Mouse (Mus musculus) CH12.LX (cell line): ENCODE results near the gene Msi2. TPM values are rescaled to one million over a fixed set of nuclear protein-coding genes. Genes with fewer than 3 reads are reported as not detected.

ENCODE experiments used
- DNase-seq: peaks from one replicate; pipeline ENCODE4 v3.0.0-alpha.2; 2013; ENCODE audit errors: extremely low read depth
- H3K27ac ChIP-seq: 2 replicates; pipeline ENCODE4 v1.5.1; 2012; ENCODE audit warnings: low read depth, mild to moderate bottlenecking, control low read depth, moderate library complexity; ENCODE audit not compliant: insufficient read depth
- H3K27me3 ChIP-seq: replicated peaks from 2 replicates; pipeline ENCODE3; 2012; ENCODE audit warnings: inconsistent platforms
- H3K36me3 ChIP-seq, 2 experiments: replicated peaks in 1 of 2; 2 replicates each; pipeline versions ENCODE3 to v1.6.1; 2012; ENCODE audit warnings: inconsistent platforms in 1 of 2, low read length in 1 of 2, mild to moderate bottlenecking in 1 of 2, mixed read lengths in 1 of 2, moderate library complexity in 1 of 2; ENCODE audit not compliant: control insufficient read depth in 1 of 2, insufficient read depth in 1 of 2
- H3K4me1 ChIP-seq, 2 experiments: 2 replicates each; pipeline ENCODE4 v1.6.1; 2012; ENCODE audit warnings: inconsistent platforms in 1 of 2, moderate library complexity in 1 of 2; ENCODE audit not compliant: insufficient read depth in 2 of 2, control insufficient read depth in 1 of 2
- H3K4me2 ChIP-seq: 2 replicates; pipeline ENCODE4 v1.6.1; 2012; ENCODE audit warnings: low read depth, mild to moderate bottlenecking, control low read depth; ENCODE audit not compliant: poor library complexity, insufficient read depth, severe bottlenecking
- H3K4me3 ChIP-seq, 3 experiments: fragments of 150-350 bp in 1 of 3; sonication (generic) in 1 of 3; replicated peaks in 1 of 3; 2 replicates each; pipeline versions ENCODE3 to v1.5.1; 2011 to 2012; ENCODE audit warnings: low read depth in 2 of 3, low read length in 2 of 3, mild to moderate bottlenecking in 2 of 3, moderate library complexity in 2 of 3, control low read depth in 1 of 3, improper control_type of control experiment in 1 of 3, inconsistent platforms in 1 of 3, mixed read lengths in 1 of 3; ENCODE audit not compliant: poor library complexity in 1 of 3
- H3K79me2 ChIP-seq: replicated peaks from 2 replicates; pipeline ENCODE4 v1.6.1; 2012; ENCODE audit warnings: mild to moderate bottlenecking, moderate library complexity; ENCODE audit not compliant: control insufficient read depth, poor library complexity, insufficient read depth, severe bottlenecking; ENCODE audit errors: extremely low read depth
- H3K9ac ChIP-seq: 2 replicates; pipeline ENCODE4 v1.6.1; 2012; ENCODE audit warnings: low read depth, mild to moderate bottlenecking, control low read depth, moderate library complexity; ENCODE audit not compliant: insufficient read depth
- H3K9me3 ChIP-seq: replicated peaks from 2 replicates; pipeline ENCODE3; 2012; ENCODE audit warnings: low read length, inconsistent platforms, mixed read lengths
- BHLHE40 ChIP-seq: IDR thresholded peaks from 2 replicates; pipeline ENCODE4 v1.6.1; 2011; ENCODE audit warnings: mild to moderate bottlenecking, low read depth, low read length, improper control_type of control experiment
- CHD1 ChIP-seq: IDR thresholded peaks from 2 replicates; pipeline ENCODE4 v1.6.1; 2012; ENCODE audit warnings: low read depth, low read length, improper control_type of control experiment, inconsistent platforms
- CTCF ChIP-seq, 2 experiments: IDR thresholded peaks in 1 of 2; conservative IDR thresholded peaks in 1 of 2; 2 replicates each; pipeline ENCODE4 v1.5.1; 2011 to 2012; ENCODE audit warnings: low read depth in 2 of 2, low read length in 2 of 2, improper control_type of control experiment in 1 of 2, inconsistent platforms in 1 of 2, mild to moderate bottlenecking in 1 of 2, moderate library complexity in 1 of 2
- EP300 ChIP-seq: IDR thresholded peaks from 2 replicates; pipeline ENCODE4 v1.6.1; 2011; ENCODE audit warnings: low read length, improper control_type of control experiment
- MAX ChIP-seq: IDR thresholded peaks from 2 replicates; pipeline ENCODE4 v1.6.1; 2011; ENCODE audit warnings: low read length, improper control_type of control experiment
- MAZ ChIP-seq: IDR thresholded peaks from 2 replicates; pipeline ENCODE4 v1.6.1; 2012; ENCODE audit warnings: low read depth, mild to moderate bottlenecking, inconsistent platforms, low read length, improper control_type of control experiment, moderate library complexity
- MYC ChIP-seq: IDR thresholded peaks from 2 replicates; pipeline ENCODE4 v1.6.1; 2011; ENCODE audit warnings: low read depth, mild to moderate bottlenecking, improper control_type of control experiment, low read length
- NELFE ChIP-seq: IDR thresholded peaks from 2 replicates; pipeline ENCODE4 v1.6.1; 2011; ENCODE audit warnings: low read depth, low read length, improper control_type of control experiment
- NRF1 ChIP-seq: IDR thresholded peaks from 2 replicates; pipeline ENCODE4 v1.6.1; 2014; ENCODE audit warnings: low read depth, mild to moderate bottlenecking, inconsistent platforms, low read length, improper control_type of control experiment, moderate library complexity
- PAX5 ChIP-seq: IDR thresholded peaks from 2 replicates; pipeline ENCODE4 v1.6.1; 2012; ENCODE audit warnings: low read length, inconsistent platforms, mixed read lengths
- POLR2A ChIP-seq: IDR thresholded peaks from 2 replicates; pipeline ENCODE4 v1.6.1; 2011; ENCODE audit warnings: low read depth, mild to moderate bottlenecking, improper control_type of control experiment, low read length
- POLR2AphosphoS2 ChIP-seq: IDR thresholded peaks from 2 replicates; pipeline ENCODE4 v1.6.1; 2011; ENCODE audit warnings: low read depth, low read length, improper control_type of control experiment
- RAD21 ChIP-seq: IDR thresholded peaks from 2 replicates; pipeline ENCODE4 v1.6.1; 2011; ENCODE audit warnings: low read depth, mild to moderate bottlenecking, low read length, improper control_type of control experiment, moderate library complexity
- RCOR1 ChIP-seq: conservative IDR thresholded peaks from 2 replicates; pipeline ENCODE4 v1.6.1; 2012; ENCODE audit warnings: low read depth, mild to moderate bottlenecking, inconsistent platforms, low read length, improper control_type of control experiment
- SIN3A ChIP-seq: IDR thresholded peaks from 2 replicates; pipeline ENCODE4 v1.6.1; 2012; ENCODE audit warnings: low read length, improper control_type of control experiment, inconsistent platforms
- TBP ChIP-seq: conservative IDR thresholded peaks from 2 replicates; pipeline ENCODE4 v1.6.1; 2011; ENCODE audit warnings: low read depth, low read length, improper control_type of control experiment
- TCF12 ChIP-seq: IDR thresholded peaks from 2 replicates; pipeline ENCODE4 v1.6.1; 2014; ENCODE audit warnings: low read depth, mild to moderate bottlenecking, inconsistent platforms, low read length, improper control_type of control experiment
- UBTF ChIP-seq: IDR thresholded peaks from 2 replicates; pipeline ENCODE4 v1.6.1; 2012; ENCODE audit warnings: low read depth, mild to moderate bottlenecking, inconsistent platforms, low read length, improper control_type of control experiment, moderate library complexity
- USF1 ChIP-seq: IDR thresholded peaks from 2 replicates; pipeline ENCODE4 v1.6.1; 2014; ENCODE audit warnings: low read depth, mild to moderate bottlenecking, inconsistent platforms, low read length, improper control_type of control experiment
- USF2 ChIP-seq: conservative IDR thresholded peaks from 2 replicates; pipeline ENCODE4 v1.6.1; 2011; ENCODE audit warnings: low read depth, low read length, improper control_type of control experiment
- ZMIZ1 ChIP-seq: IDR thresholded peaks from 2 replicates; pipeline ENCODE4 v1.6.1; 2012; ENCODE audit warnings: low read depth, mild to moderate bottlenecking, inconsistent platforms, low read length, improper control_type of control experiment
- dilution Hi-C: fragments of 300-500 bp; cut with MboI; formaldehyde crosslinking; loops from 2 replicates; pipeline ENCODE4 v1.14.3; 2020; ENCODE audit warnings: low sequenced_read_pairs; ENCODE audit not compliant: extremely low pct_unique_long_range_greater_than_20kb, extremely low pct_ligation_motif_present
- in situ Hi-C: fragments of 300-500 bp; cut with MboI; formaldehyde crosslinking; loops from 3 replicates; pipeline ENCODE4 v1.14.3; 2019; ENCODE audit warnings: low sequenced_read_pairs, low pct_ligation_motif_present, low pct_unique_long_range_greater_than_20kb, mixed read lengths
- polyA plus RNA-seq: library from polyadenylated mRNA; unstranded; fragments of >175 nt; gene quantifications from 2 replicates; pipeline ENCODE4 v1.2.1, GENCODE M21; 2012; ENCODE audit warnings: low read depth; ENCODE audit not compliant: insufficient read length
- total RNA-seq, 2 experiments: library from RNA; depleted of rRNA; stranded (reverse); fragments of 300-350 nt in 1 of 2; fragments of >200 nt in 1 of 2; gene quantifications; 2 replicates each; pipeline ENCODE4 v1.2.3; 2012 to 2014

The Msi2 gene
- total and polyA plus RNA-seq, 3 experiments, result 40.3 to 73.1 (median 52.6) TPM

DNA sequence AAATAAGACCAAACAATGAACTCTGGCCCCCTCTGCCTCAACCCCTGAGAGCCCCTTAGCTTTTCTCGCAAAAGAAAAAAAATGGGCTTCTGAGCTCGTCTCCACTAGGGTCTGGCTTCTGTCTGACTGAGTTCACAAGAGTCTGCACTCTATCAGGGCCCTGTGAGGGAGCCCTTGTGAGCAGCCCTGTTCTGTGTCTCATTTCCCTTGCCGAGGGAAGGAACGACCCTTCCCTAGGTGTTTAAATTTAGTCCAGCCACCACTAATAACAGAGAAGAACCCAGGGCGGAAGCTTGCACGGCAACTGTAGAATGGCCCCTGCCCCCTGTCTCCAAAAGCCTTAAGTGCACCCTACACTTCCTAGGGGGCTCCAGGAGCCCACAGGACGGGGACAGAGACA, 299.2 kb downstream of the Msi2 start:
- no peak overlapping the region for H3K9ac ChIP-seq
- peaks cover 0 to 15% of the 10 kb centered on the region in 2 experiments; a peak in 1 of 4 replicates for H3K4me1 ChIP-seq
- H3K27ac ChIP-seq, result no peak overlapping the region
- no peak overlapping the region for H3K4me3 ChIP-seq
- TF ChIP-seq SIN3A (no peak), POLR2AphosphoS2 (no peak), PAX5 (no peak), POLR2A (no peak), CHD1 (no peak), NRF1 (no peak), TBP (no peak), RCOR1 (no peak), TCF12 (no peak), USF2 (no peak), MYC (no peak), MAZ (no peak), UBTF (no peak), RAD21 (no peak), BHLHE40 (no peak)
- TF ChIP-seq, all 38 proteins: peak for 0
- DNase-seq, result no peak
- Histone ChIP-seq H3K4me2 (no peak overlapping the region), H3K79me2 (no peaks in the 10 kb centered on the region), H3K9me3 (no peaks in the 10 kb centered on the region), H3K27me3 (no peaks in the 10 kb centered on the region), H3K36me3 (peaks cover 6 to 68% of the 10 kb centered on the region in 2 experiments)
- in situ Hi-C loops (no loop called here), dilution Hi-C loops (no loop called here)

DNA sequence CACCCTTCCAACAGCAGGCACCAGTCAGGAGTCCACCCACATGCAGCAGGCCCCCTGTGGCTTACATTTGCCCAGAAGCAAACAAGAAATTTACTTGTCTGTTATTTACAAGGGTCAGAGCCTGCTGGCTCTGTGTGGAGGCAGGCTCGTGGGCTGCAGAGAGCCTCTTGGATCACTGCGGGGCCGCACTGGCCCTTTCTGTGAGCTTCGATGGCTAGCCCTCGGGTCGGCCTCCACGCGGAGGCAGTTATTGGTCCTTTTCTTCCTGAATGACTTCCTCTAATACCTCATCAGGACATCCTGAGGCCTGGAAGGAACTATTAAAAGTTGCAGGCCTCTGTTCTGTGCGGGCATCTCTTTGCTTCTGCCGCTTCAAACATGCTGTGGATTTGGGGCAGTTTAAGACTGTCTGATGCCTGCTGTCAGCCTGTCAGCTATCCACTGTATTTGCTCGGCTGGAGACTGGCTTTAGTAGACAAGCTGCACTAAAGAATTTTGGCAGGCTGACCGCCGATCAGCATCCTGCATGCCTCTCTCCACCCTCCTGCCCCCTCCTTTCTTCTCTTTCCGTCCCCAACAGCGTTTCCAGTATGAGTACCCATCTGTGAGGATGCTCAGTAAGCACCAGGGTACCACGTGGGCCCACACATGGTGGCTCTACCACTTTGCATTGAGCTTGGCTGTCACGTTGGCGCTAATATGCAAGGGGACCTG, 304.0 kb downstream of the Msi2 start:
- Histone ChIP-seq H3K27me3 (no peaks in the 10 kb centered on the region), H3K79me2 (no peaks in the 10 kb centered on the region), H3K4me1 (peaks cover 0 to 14% of the 10 kb centered on the region in 2 experiments; a peak in 1 of 4 replicates), H3K4me3 (no peak overlapping the region), H3K27ac (no peak overlapping the region), H3K9me3 (no peaks in the 10 kb centered on the region), H3K9ac (no peak overlapping the region), H3K4me2 (no peak overlapping the region), H3K36me3 (peaks cover 25 to 67% of the 10 kb centered on the region in 2 experiments)
- dilution Hi-C loops, result no loop called here
- in situ Hi-C loops, result no loop called here
- DNase-seq, result no peak
- TF ChIP-seq ZMIZ1 (no peak), CTCF (conservative IDR thresholded peaks at IDR 0.05 in 1 of 2, IDR thresholded peaks at IDR 0.05 in 1 of 2; ENCODE audit: low read depth in 2 of 2, low read length in 2 of 2) (no peak), EP300 (no peak), MAZ (no peak), TBP (no peak), TCF12 (no peak), NELFE (no peak), USF1 (no peak), MAX (no peak), USF2 (no peak)
